Mouse (Mus musculus): ENCODE results near the gene Macrod1. TPM values are rescaled to one million over a fixed set of nuclear protein-coding genes. Genes with fewer than 3 reads are reported as not detected.
A peak's percentile ranks its signal among the peaks of the same experiment; 100 is the strongest.

Macrod1 gene
- polyA plus RNA-seq, 1 experiment: 33.8 TPM

DNA sequence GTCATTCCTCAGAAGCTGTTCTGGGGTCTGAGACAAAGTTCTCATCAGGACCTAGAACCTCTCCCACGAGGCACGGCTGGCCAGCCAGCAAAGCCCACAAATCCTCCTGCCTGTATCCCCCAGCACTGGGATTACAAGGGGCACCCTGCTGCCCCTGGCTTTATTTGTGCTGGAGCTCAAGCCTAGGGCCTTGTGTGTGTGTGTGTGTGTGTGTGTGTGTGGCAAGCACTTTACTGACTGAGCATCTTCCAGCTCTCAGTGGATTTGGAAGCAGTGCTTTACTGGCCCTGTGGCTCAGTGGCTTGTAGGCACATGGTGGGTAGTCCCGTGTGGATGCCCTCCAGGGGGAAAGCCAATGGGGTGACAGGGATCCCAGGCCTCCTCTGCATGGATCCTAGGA is 56.0 kb downstream of the Macrod1 start:
- Histone ChIP-seq H3K27ac (ENCODE audit: insufficient read depth, low read length) (no peak overlapping the region), H3K4me1 (ENCODE audit: control insufficient read depth, insufficient read depth, low read length) (peaks cover 44% of the 10 kb centered on the region), H3K4me3 (replicated peaks; ENCODE audit: insufficient read depth, low read depth, low read length) (no peak overlapping the region), H3K27me3 (ENCODE audit: control insufficient read depth, insufficient read depth, low read length) (no peaks in the 10 kb centered on the region)
- DNase-seq: no peak
- WGBS: 92% methylated on average over 3 of the region's 3 CpGs
- TF ChIP-seq CTCF (IDR thresholded peaks at IDR 0.05; ENCODE audit: borderline replicate concordance, insufficient read depth, low read depth, low read length): no peak
- TF ChIP-seq POLR2A (IDR thresholded peaks at IDR 0.05; ENCODE audit: borderline replicate concordance, insufficient read depth, low read length): no peak

- H3K4me1 ChIP-seq (ENCODE audit: control insufficient read depth, insufficient read depth, low read length): peaks cover 35% of the 10 kb centered on the region
- WGBS: 78% methylated on average over 14 of the region's 14 CpGs
These were observed 57.0 kb downstream of the Macrod1 start for GRCm38 (mm10) chr19:7113574-7113973.

DNA sequence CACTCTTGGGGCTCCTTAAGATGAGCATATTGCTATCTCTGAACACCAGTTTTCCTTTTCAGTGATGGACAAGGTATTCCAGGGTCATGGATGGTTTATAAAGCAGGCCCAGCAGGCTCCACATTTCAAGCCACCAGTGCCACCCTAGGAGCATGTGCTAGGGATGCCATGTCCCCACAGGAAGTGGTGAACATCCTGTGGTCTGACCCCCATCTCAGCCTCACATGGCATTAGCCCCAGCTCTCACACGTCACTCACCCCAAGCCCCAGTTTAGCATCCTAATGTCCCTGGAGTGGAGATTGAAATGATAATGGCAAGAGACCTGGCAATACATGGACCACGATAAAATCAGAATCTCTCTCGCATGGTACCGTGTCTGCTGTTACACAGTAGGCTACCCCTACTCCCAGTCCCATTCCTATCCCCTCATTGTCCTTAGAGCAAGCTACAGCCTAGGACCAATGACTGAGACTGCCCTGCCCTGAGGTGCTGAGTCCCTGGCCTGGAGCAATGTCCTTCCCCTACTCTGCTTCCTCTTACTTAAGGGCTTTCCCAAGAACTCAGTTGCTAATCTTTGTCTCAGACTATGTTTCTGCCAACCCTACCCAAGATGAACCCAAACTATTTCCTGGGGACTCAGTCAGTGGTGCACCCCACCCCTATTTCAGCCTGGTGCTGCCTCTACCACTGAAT is 59.6 kb downstream of the Macrod1 start:
- Histone ChIP-seq H3K27ac (ENCODE audit: insufficient read depth, low read length) (no peak overlapping the region), H3K4me3 (replicated peaks; ENCODE audit: insufficient read depth, low read depth, low read length) (no peak overlapping the region), H3K4me1 (ENCODE audit: control insufficient read depth, insufficient read depth, low read length) (peaks cover 27% of the 10 kb centered on the region), H3K27me3 (ENCODE audit: control insufficient read depth, insufficient read depth, low read length) (no peaks in the 10 kb centered on the region)
- WGBS: 89% methylated on average over 4 of the region's 4 CpGs
- DNase-seq: no peak
- TF ChIP-seq POLR2A (IDR thresholded peaks at IDR 0.05; ENCODE audit: borderline replicate concordance, insufficient read depth, low read length): no peak
- no peak for TF ChIP-seq CTCF (IDR thresholded peaks at IDR 0.05; ENCODE audit: borderline replicate concordance, insufficient read depth, low read depth, low read length)

More at GRCm38 (mm10) chr19:7113574-7113973, 57.0 kb downstream of the Macrod1 start:
- DNase-seq: no peak
- no peak overlapping the region for H3K4me3 ChIP-seq (replicated peaks; ENCODE audit: insufficient read depth, low read depth, low read length)
- TF ChIP-seq POLR2A (IDR thresholded peaks at IDR 0.05; ENCODE audit: borderline replicate concordance, insufficient read depth, low read length): no peak
- H3K27ac ChIP-seq (ENCODE audit: insufficient read depth, low read length): no peak overlapping the region
- no peaks in the 10 kb centered on the region for H3K27me3 ChIP-seq (ENCODE audit: control insufficient read depth, insufficient read depth, low read length)

DNA sequence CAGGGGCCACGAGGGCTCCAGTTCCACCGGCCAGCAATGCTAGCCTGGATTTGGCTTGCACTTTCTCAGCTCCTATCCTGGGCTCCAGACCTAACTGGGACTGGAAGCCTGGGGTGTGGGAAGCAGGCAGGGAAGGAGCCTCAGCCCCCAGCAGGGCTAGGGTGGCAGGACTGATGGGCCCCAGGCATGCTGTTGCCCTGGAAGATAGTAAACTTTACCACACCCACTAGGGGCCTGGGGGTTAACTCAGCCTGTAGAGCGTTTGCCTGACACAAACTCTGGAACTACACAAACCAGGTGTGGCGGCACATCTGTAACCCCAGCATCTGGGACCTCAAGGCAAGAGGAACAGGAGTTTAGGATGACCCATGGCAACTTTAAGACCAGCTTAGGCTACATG is 60.5 kb downstream of the Macrod1 start:
- Histone ChIP-seq H3K27me3 (ENCODE audit: control insufficient read depth, insufficient read depth, low read length) (no peaks in the 10 kb centered on the region), H3K4me1 (ENCODE audit: control insufficient read depth, insufficient read depth, low read length) (peaks cover 27% of the 10 kb centered on the region)
- no peak for DNase-seq

DNA sequence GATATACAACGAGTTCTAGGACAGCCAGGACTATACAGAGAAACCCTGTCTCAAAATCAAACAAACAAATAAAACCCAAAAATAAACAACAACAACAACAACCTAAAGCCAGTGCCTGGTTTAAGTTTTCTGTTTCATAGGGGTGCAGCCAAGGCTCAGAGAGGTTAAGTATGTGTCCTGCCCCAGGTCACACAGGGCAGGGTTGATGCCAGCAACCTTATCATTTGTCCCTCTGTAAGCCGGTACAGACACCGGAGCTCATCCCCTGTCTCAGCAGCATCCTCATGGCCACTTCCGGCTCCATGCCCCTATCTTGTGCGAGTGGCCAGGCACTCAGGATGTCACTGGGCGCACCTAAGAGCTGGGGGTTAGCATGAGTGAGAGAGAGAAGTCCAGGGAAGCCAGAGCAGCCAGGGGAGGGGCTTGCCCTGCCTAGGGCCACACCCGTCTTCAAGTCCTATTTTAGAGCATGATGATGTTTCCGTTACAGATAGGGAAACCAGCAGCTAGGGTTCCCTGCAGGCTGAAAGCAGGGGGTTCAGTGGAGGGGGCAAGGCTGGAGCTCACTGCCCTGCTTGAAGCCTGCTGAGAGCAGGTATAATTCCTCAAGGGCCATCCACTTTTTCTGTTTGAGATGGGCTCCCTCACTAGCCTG is 61.2 kb downstream of the Macrod1 start:
- Histone ChIP-seq H3K4me3 (replicated peaks; ENCODE audit: insufficient read depth, low read depth, low read length) (no peak overlapping the region), H3K27me3 (ENCODE audit: control insufficient read depth, insufficient read depth, low read length) (no peaks in the 10 kb centered on the region), H3K4me1 (ENCODE audit: control insufficient read depth, insufficient read depth, low read length) (peaks cover 32% of the 10 kb centered on the region), H3K27ac (ENCODE audit: insufficient read depth, low read length) (no peak overlapping the region)
- 95% methylated on average over 8 of the region's 8 CpGs for WGBS
- no peak for TF ChIP-seq CTCF (IDR thresholded peaks at IDR 0.05; ENCODE audit: borderline replicate concordance, insufficient read depth, low read depth, low read length)
- no peak for TF ChIP-seq POLR2A (IDR thresholded peaks at IDR 0.05; ENCODE audit: borderline replicate concordance, insufficient read depth, low read length)
- no peak for DNase-seq

More for the DNA sequence above, 60.5 kb downstream of the Macrod1 start:
- 77% methylated on average over 4 of the region's 4 CpGs for WGBS
- Histone ChIP-seq H3K27ac (ENCODE audit: insufficient read depth, low read length) (no peak overlapping the region), H3K4me3 (replicated peaks; ENCODE audit: insufficient read depth, low read depth, low read length) (no peak overlapping the region)
- no peak for TF ChIP-seq POLR2A (IDR thresholded peaks at IDR 0.05; ENCODE audit: borderline replicate concordance, insufficient read depth, low read length)
- TF ChIP-seq CTCF (IDR thresholded peaks at IDR 0.05; ENCODE audit: borderline replicate concordance, insufficient read depth, low read depth, low read length): no peak

GRCm38 (mm10) chr19:7121252-7121651 is 64.6 kb downstream of the Macrod1 start:
- WGBS: 11% methylated on average over 11 of the region's 11 CpGs

DNA sequence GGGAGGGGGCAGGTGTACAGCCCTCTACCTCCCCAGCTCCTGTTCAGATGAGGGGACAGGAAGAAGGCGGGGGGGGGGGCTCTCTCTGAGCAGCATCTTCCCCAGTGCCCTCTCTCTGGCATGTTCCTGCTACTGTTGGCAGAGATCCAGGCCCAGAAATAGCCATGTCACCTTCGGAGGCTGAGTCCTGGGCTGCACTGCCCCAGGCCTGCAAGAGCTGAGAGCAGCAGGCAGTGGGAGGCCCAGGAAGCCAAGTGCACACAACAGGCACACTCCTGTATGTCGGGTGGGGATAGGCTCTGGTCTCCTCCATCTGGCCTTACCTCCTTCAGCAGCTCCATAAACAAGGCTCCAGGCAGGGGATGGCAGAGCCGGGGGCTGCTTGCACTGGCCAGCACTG is 65.7 kb downstream of the Macrod1 start:
- TF ChIP-seq POLR2A (IDR thresholded peaks at IDR 0.05; ENCODE audit: borderline replicate concordance, insufficient read depth, low read length): no peak
- TF ChIP-seq CTCF (IDR thresholded peaks at IDR 0.05; ENCODE audit: borderline replicate concordance, insufficient read depth, low read depth, low read length): no peak
- 26% methylated on average over 4 of the region's 4 CpGs for WGBS
- no peak overlapping the region for H3K27ac ChIP-seq (ENCODE audit: insufficient read depth, low read length)

More at GRCm38 (mm10) chr19:7121252-7121651, 64.6 kb downstream of the Macrod1 start:
- Histone ChIP-seq H3K27me3 (ENCODE audit: control insufficient read depth, insufficient read depth, low read length) (no peaks in the 10 kb centered on the region), H3K27ac (ENCODE audit: insufficient read depth, low read length) (peak overlapping the region; percentile 19; the same call in 1 of the 2 replicates), H3K4me3 (replicated peaks; ENCODE audit: insufficient read depth, low read depth, low read length) (no peak overlapping the region), H3K4me1 (ENCODE audit: control insufficient read depth, insufficient read depth, low read length) (peaks cover 38% of the 10 kb centered on the region)
- DNase-seq: peak; percentile 74 to 80
- TF ChIP-seq CTCF (IDR thresholded peaks at IDR 0.05; ENCODE audit: borderline replicate concordance, insufficient read depth, low read depth, low read length) (no peak), POLR2A (IDR thresholded peaks at IDR 0.05; ENCODE audit: borderline replicate concordance, insufficient read depth, low read length) (no peak)

More for the DNA sequence above, 65.7 kb downstream of the Macrod1 start:
- no peaks in the 10 kb centered on the region for H3K27me3 ChIP-seq (ENCODE audit: control insufficient read depth, insufficient read depth, low read length)
- H3K4me3 ChIP-seq (replicated peaks; ENCODE audit: insufficient read depth, low read depth, low read length): no peak overlapping the region
- H3K4me1 ChIP-seq (ENCODE audit: control insufficient read depth, insufficient read depth, low read length): peaks cover 38% of the 10 kb centered on the region
- DNase-seq: peak in 1 of 2 experiments; percentile 43
